Mouse (Mus musculus): Measurements from ENCODE around the gene Srpk1. TPM values are rescaled to one million over a fixed set of nuclear protein-coding genes. Genes with fewer than 3 reads are reported as not detected.

Gene Srpk1
- polyA plus RNA-seq, 1 experiment from 2014 or later = 89.1 TPM

DNA sequence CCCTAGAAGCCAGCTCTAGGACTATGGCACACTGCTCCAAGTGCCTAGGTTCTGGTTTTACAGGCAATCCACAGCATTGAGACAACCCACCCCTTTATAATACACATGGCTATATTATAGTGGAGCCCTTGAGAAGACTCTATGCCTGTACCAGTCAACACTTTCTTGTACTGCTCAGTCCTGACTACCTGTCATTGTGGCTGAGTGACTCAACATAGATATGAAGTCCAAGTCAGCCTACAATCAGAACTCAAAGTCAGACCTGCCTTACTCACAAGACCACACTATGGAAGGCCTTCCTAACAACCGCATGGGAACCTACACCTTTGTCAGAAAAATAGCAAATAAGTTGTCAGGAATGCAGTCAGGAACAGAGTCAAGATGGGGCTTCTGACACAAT lies 3.7 kb downstream of the Srpk1 start:
- DNase-seq (ENCODE audit: low spot score) = no peak
- Histone ChIP-seq H3K4me1 (ENCODE audit: control insufficient read depth, insufficient read depth, low read length) (peaks cover 8% of the 10 kb centered on the region), H3K36me3 (ENCODE audit: control insufficient read depth, insufficient read depth, low read length) (peaks cover 31% of the 10 kb centered on the region), H3K27ac (replicated peaks; ENCODE audit: low read depth, low read length) (no peak overlapping the region), H3K4me2 (ENCODE audit: low read depth, low read length) (no peak overlapping the region), H3K9me3 (ENCODE audit: control insufficient read depth, low read length) (no peaks in the 10 kb centered on the region), H3K9ac (ENCODE audit: low read depth, low read length) (no peak overlapping the region), H3K4me3 (ENCODE audit: low read depth, low read length) (no peak overlapping the region), H3K27me3 (replicated peaks; ENCODE audit: control insufficient read depth, insufficient read depth, low read length) (no peaks in the 10 kb centered on the region)
- ATAC-seq (ENCODE audit: low read depth) = no peak
- 95% methylated on average over 1 of the region's 1 CpGs for WGBS

DNA sequence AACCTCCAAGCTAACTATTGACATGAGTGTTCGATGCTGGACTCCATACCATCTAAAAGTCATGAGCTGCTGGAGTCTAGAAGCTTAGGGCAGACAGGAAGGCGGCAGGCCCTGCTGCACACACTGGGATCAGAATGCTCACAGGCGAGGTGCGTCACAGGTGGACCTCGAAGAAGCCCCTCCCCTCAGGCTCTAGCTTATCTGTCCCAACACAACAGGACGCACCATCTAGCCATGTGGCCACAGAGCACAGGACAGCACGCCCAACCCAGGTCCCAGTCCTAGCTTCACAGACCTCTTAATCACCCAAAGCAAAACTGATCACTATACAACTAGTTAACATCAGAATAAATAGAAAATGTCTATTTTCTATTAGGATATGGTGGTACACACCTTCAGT lies 4.4 kb downstream of the Srpk1 start:
- H3K27ac ChIP-seq (replicated peaks; ENCODE audit: low read depth, low read length) = no peak overlapping the region
- 83% methylated on average over 7 of the region's 7 CpGs for WGBS
- DNase-seq (ENCODE audit: low spot score) (no peak), ATAC-seq (ENCODE audit: low read depth) (no peak)
- H3K4me2 ChIP-seq (ENCODE audit: low read depth, low read length) = no peak overlapping the region
- peaks cover 8% of the 10 kb centered on the region for H3K4me1 ChIP-seq (ENCODE audit: control insufficient read depth, insufficient read depth, low read length)
- H3K9me3 ChIP-seq (ENCODE audit: control insufficient read depth, low read length) = no peaks in the 10 kb centered on the region
- peaks cover 31% of the 10 kb centered on the region for H3K36me3 ChIP-seq (ENCODE audit: control insufficient read depth, insufficient read depth, low read length)
- no peak overlapping the region for H3K4me3 ChIP-seq (ENCODE audit: low read depth, low read length)
- no peaks in the 10 kb centered on the region for H3K27me3 ChIP-seq (replicated peaks; ENCODE audit: control insufficient read depth, insufficient read depth, low read length)
- H3K9ac ChIP-seq (ENCODE audit: low read depth, low read length) = 0 out of 2 replicates have a peak overlapping the region, but pooled peaks have one; percentile 19

DNA sequence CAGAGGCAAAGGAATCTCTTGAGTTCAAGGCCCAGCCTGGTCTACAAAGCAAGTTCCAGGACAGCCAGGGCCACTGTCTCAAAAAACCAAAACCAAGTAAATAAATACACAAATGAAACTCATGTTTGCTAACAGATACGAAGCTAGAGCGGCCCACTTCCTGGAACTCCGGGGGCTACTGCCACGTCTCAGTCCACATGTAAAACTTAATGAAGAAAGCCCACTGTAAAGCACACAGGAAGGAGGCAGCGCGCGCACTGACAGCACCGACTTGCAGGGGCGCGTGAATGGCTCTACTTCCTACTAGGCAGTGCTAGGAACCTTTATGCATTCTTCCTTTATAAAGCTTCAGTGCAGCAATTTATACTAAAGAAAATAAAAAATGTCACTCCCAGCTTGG lies 4.9 kb downstream of the Srpk1 start:
- 83% methylated on average over 10 of the region's 10 CpGs for WGBS
- no peaks in the 10 kb centered on the region for H3K9me3 ChIP-seq (ENCODE audit: control insufficient read depth, low read length)
- no peak overlapping the region for H3K4me3 ChIP-seq (ENCODE audit: low read depth, low read length)
- H3K4me2 ChIP-seq (ENCODE audit: low read depth, low read length) = no peak overlapping the region
- DNase-seq (ENCODE audit: low spot score) = no peak
- no peaks in the 10 kb centered on the region for H3K27me3 ChIP-seq (replicated peaks; ENCODE audit: control insufficient read depth, insufficient read depth, low read length)
- H3K36me3 ChIP-seq (ENCODE audit: control insufficient read depth, insufficient read depth, low read length) = peaks cover 31% of the 10 kb centered on the region
- H3K9ac ChIP-seq (ENCODE audit: low read depth, low read length) = 0 out of 2 replicates have a peak overlapping the region, but pooled peaks have one; percentile 19
- no peak overlapping the region for H3K27ac ChIP-seq (replicated peaks; ENCODE audit: low read depth, low read length)
- peaks cover 8% of the 10 kb centered on the region for H3K4me1 ChIP-seq (ENCODE audit: control insufficient read depth, insufficient read depth, low read length)
- no peak for ATAC-seq (ENCODE audit: low read depth)

DNA sequence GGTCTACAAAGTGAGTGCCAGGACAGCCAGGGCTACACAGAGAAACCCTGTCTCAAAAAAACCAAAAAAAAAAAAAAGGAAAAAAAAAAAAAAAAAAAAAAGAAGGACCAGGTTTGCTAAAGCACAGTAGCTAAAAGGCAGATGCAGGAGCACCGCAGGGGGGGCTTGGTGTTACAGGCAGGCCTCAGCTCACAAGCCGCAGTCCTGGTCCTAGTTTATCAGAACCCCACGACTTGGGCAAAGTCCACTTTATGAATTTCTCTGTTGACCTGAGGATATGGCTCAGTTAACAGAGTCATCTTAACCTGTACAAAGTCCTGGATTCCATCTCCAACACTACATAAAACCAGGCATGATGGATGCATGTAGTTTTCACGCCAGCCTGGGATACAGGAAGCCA lies 7.2 kb downstream of the Srpk1 start:
- Histone ChIP-seq H3K4me3 (ENCODE audit: low read depth, low read length) (no peak overlapping the region), H3K36me3 (ENCODE audit: control insufficient read depth, insufficient read depth, low read length) (peaks cover 31% of the 10 kb centered on the region), H3K4me2 (ENCODE audit: low read depth, low read length) (no peak overlapping the region), H3K4me1 (ENCODE audit: control insufficient read depth, insufficient read depth, low read length) (no peaks in the 10 kb centered on the region), H3K9ac (ENCODE audit: low read depth, low read length) (no peak overlapping the region), H3K27ac (replicated peaks; ENCODE audit: low read depth, low read length) (no peak overlapping the region), H3K9me3 (ENCODE audit: control insufficient read depth, low read length) (no peaks in the 10 kb centered on the region), H3K27me3 (replicated peaks; ENCODE audit: control insufficient read depth, insufficient read depth, low read length) (no peaks in the 10 kb centered on the region)
- 94% methylated on average over 4 of the region's 4 CpGs for WGBS
- no peak for ATAC-seq (ENCODE audit: low read depth)
- DNase-seq (ENCODE audit: low spot score) = no peak

- Histone ChIP-seq H3K4me1 (ENCODE audit: control insufficient read depth, insufficient read depth, low read length) (no peaks in the 10 kb centered on the region), H3K27me3 (replicated peaks; ENCODE audit: control insufficient read depth, insufficient read depth, low read length) (no peaks in the 10 kb centered on the region), H3K4me2 (ENCODE audit: low read depth, low read length) (no peak overlapping the region), H3K9me3 (ENCODE audit: control insufficient read depth, low read length) (no peaks in the 10 kb centered on the region), H3K27ac (replicated peaks; ENCODE audit: low read depth, low read length) (no peak overlapping the region), H3K36me3 (ENCODE audit: control insufficient read depth, insufficient read depth, low read length) (peaks cover 21% of the 10 kb centered on the region), H3K9ac (ENCODE audit: low read depth, low read length) (no peak overlapping the region), H3K4me3 (ENCODE audit: low read depth, low read length) (no peak overlapping the region)
- ATAC-seq (ENCODE audit: low read depth) (no peak), DNase-seq (ENCODE audit: low spot score) (no peak)
- 83% methylated on average over 6 of the region's 6 CpGs for WGBS
Observed at GRCm38 (mm10) chr17:28613096-28613495, 9.4 kb downstream of the Srpk1 start.

DNA sequence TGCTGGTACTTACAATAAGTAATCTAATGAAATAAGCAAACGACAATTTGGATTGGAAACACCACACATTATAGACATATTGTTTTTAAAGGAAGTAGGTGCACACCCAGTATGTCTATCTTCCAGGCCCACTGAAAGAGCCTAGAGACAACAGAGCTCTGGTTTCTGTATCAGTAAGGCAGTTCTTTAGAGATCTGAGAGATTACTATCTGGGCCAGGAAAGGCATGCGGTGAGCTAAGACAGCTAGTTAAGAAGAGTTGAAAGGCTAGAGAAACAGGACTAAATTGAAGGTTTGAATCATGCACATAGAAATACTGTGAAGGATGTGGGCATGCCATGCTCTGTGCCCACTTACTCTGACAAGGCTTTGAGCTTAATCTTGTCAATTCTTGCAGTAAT lies 9.9 kb downstream of the Srpk1 start:
- WGBS = 87% methylated on average over 2 of the region's 2 CpGs
- H3K9ac ChIP-seq (ENCODE audit: low read depth, low read length) = no peak overlapping the region
- DNase-seq (ENCODE audit: low spot score) (no peak), ATAC-seq (ENCODE audit: low read depth) (no peak)
- H3K27me3 ChIP-seq (replicated peaks; ENCODE audit: control insufficient read depth, insufficient read depth, low read length) = no peaks in the 10 kb centered on the region
- H3K4me2 ChIP-seq (ENCODE audit: low read depth, low read length) = no peak overlapping the region
- no peaks in the 10 kb centered on the region for H3K9me3 ChIP-seq (ENCODE audit: control insufficient read depth, low read length)
- peaks cover 26% of the 10 kb centered on the region for H3K36me3 ChIP-seq (ENCODE audit: control insufficient read depth, insufficient read depth, low read length)
- H3K4me3 ChIP-seq (ENCODE audit: low read depth, low read length) = no peak overlapping the region
- no peak overlapping the region for H3K27ac ChIP-seq (replicated peaks; ENCODE audit: low read depth, low read length)
- H3K4me1 ChIP-seq (ENCODE audit: control insufficient read depth, insufficient read depth, low read length) = no peaks in the 10 kb centered on the region

DNA sequence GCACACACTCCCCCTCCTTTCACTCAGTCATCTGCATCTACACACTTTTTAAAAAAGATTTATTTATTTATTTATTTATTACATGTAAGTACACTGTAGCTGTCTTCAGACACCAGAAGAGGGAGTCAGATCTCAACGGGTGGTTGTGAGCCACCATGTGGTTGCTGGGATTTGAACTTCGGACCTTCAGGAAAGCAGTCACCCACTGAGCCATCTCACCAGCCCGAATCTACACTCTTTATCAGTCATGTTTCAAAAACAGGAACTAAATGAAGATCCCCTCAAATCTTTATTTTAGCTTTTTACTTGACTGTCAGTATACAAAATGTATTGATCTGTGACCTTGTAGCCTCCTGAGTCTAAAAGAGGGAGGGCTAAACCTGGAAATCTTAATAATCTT lies 13.0 kb downstream of the Srpk1 start:
- Histone ChIP-seq H3K36me3 (ENCODE audit: control insufficient read depth, insufficient read depth, low read length) (peaks cover 39% of the 10 kb centered on the region), H3K4me1 (ENCODE audit: control insufficient read depth, insufficient read depth, low read length) (no peaks in the 10 kb centered on the region), H3K9me3 (ENCODE audit: control insufficient read depth, low read length) (no peaks in the 10 kb centered on the region), H3K4me2 (ENCODE audit: low read depth, low read length) (no peak overlapping the region), H3K4me3 (ENCODE audit: low read depth, low read length) (no peak overlapping the region), H3K27me3 (replicated peaks; ENCODE audit: control insufficient read depth, insufficient read depth, low read length) (no peaks in the 10 kb centered on the region), H3K27ac (replicated peaks; ENCODE audit: low read depth, low read length) (no peak overlapping the region), H3K9ac (ENCODE audit: low read depth, low read length) (no peak overlapping the region)
- WGBS = 82% methylated on average over 3 of the region's 3 CpGs
- DNase-seq (ENCODE audit: low spot score) (no peak), ATAC-seq (ENCODE audit: low read depth) (no peak)

DNA sequence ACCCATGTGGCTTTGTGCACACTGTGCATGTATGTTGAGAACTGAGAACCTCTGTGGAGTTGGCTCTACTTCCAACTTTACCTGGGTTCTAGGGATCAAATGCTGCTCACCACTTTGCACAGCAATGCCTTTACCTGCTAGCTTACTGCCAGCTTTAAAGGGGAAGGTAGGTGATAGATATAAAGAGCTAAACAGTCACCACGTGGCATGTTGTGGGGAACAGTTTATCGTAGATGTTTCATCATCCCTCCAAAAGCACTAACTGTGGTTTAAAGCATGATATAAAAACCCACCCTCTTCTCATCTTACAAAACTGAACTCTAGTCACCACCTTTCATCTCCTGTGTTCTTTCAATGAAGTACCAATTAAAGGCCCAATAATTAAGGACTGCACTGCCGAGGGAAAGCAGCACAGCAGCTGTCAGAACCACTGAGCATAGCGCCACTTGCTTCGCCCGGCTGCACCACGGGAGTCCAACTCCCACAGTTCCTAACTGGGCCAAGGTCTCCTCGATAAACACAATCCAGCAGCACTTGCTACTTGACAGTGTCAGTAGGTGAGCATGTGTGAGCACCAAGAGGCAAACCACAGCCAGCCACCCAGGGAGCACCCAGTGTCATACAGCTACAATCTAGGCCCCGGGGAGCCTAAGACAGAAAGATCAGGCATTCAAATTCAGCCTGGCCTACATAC lies 20.8 kb downstream of the Srpk1 start:
- 86% methylated on average over 9 of the region's 9 CpGs for WGBS
- Histone ChIP-seq H3K36me3 (ENCODE audit: control insufficient read depth, insufficient read depth, low read length) (peaks cover 96% of the 10 kb centered on the region), H3K9me3 (ENCODE audit: control insufficient read depth, low read length) (no peaks in the 10 kb centered on the region), H3K4me3 (ENCODE audit: low read depth, low read length) (no peak overlapping the region), H3K27ac (replicated peaks; ENCODE audit: low read depth, low read length) (no peak overlapping the region), H3K9ac (ENCODE audit: low read depth, low read length) (no peak overlapping the region), H3K4me2 (ENCODE audit: low read depth, low read length) (no peak overlapping the region), H3K4me1 (ENCODE audit: control insufficient read depth, insufficient read depth, low read length) (no peaks in the 10 kb centered on the region), H3K27me3 (replicated peaks; ENCODE audit: control insufficient read depth, insufficient read depth, low read length) (no peaks in the 10 kb centered on the region)
- DNase-seq (ENCODE audit: low spot score) (no peak), ATAC-seq (ENCODE audit: low read depth) (no peak)

DNA sequence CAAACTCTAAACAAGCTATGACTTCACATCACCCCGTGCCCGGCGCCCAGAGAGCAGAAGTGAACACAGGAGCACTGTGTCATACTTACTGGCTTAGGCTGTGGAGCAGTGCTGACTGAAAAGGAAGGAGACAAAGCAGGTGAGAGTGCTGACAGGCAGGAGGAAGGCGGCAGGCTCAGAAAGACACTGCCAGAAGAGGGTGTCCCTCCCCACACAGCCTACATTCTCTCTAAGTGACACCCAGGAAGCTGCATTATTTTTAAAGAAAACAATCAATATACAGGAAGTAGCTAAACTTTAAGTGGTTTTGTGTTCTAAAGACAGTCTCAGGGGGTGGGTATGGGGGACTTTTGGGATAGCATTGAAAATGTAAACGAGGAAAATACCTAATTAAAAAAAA lies 21.7 kb downstream of the Srpk1 start:
- DNase-seq (ENCODE audit: low spot score) (no peak), ATAC-seq (ENCODE audit: low read depth) (no peak)
- H3K4me2 ChIP-seq (ENCODE audit: low read depth, low read length) = no peak overlapping the region
- H3K4me3 ChIP-seq (ENCODE audit: low read depth, low read length) = no peak overlapping the region
- H3K27ac ChIP-seq (replicated peaks; ENCODE audit: low read depth, low read length) = no peak overlapping the region
- H3K9me3 ChIP-seq (ENCODE audit: control insufficient read depth, low read length) = no peaks in the 10 kb centered on the region
- peaks cover 95% of the 10 kb centered on the region for H3K36me3 ChIP-seq (ENCODE audit: control insufficient read depth, insufficient read depth, low read length)
- H3K27me3 ChIP-seq (replicated peaks; ENCODE audit: control insufficient read depth, insufficient read depth, low read length) = no peaks in the 10 kb centered on the region
- WGBS = 92% methylated on average over 5 of the region's 5 CpGs
- no peaks in the 10 kb centered on the region for H3K4me1 ChIP-seq (ENCODE audit: control insufficient read depth, insufficient read depth, low read length)
- no peak overlapping the region for H3K9ac ChIP-seq (ENCODE audit: low read depth, low read length)

All from embryonic facial prominence, embryonic 14.5 days (tissue).